Comparison of ENCODE assay signal across 32 mouse cellular contexts in the genomic region with DNA sequence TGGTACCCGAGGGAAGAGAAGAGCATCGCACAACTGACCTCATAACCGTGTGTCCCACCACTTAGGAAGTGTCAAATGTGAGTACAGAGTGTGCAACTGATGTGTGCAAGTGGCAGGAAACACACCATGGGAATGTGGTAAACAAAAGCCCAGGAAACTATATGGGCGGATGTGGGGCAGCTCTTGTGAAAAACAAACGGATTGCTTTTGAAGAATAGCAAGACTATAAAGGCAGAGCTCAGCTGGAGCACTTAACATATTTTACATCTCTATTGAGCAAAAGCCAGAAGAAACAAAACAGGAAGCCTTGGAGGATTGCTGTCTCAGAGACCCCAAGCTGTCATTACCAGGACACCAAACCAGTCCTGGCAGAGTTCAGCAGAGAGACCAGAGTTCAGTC. TPM values are rescaled to one million over a fixed set of nuclear protein-coding genes. Genes with fewer than 3 reads are reported as not detected.
A peak's percentile ranks its signal among the peaks of the same experiment; 100 is the strongest.
DNase-seq lines count a peak whose midpoint lies in the region; ATAC-seq and TF ChIP-seq lines count a peak whose summit lies in the region.
"Had no signal": no experiment of that assay in that cellular context is flagged by ENCODE, and none has a peak within 500 bp of the region (broad histone marks: within the 10 kb centered on the region; RNA-seq: fewer than 3 reads in every experiment).

No protein-coding gene starts in this region.

- peak; percentile 5 for DNase-seq in embryo, embryonic 10 days (ENCODE audit: low spot score)
- DNase-seq in embryo, embryonic 9.5 days (ENCODE audit: extremely low spot score), result no peak
- DNase-seq in thymus, adult 2 months, result peak; percentile 26
- no peak for DNase-seq in thymus, postnatal 4 days
- DNase-seq in right cerebral cortex, adult 2 months (ENCODE audit: low spot score in 2 of 2), result no peak
- no peak for DNase-seq in layer of hippocampus, adult 8-10 months (ENCODE audit: low spot score in 2 of 2)
- no peak for DNase-seq in gastrocnemius, adult 8-10 months (ENCODE audit: low spot score in 2 of 2)
- DNase-seq: adrenal gland, postnatal 14 days; cerebellum, adult 9-11 months; heart, postnatal 10 days; kidney, adult 11 months; kidney, postnatal 14 days; right cerebral cortex, postnatal 14 days had no signal

- no peaks in the 10 kb centered on the region for H3K36me3 ChIP-seq in thymus, adult 2 months (ENCODE audit: control insufficient read depth, insufficient read depth, low read length)
- H3K36me3 ChIP-seq: forebrain, embryonic 15.5 days; heart, embryonic 10.5 days; limb, embryonic 12.5 days; liver, embryonic 12.5 days; lung, embryonic 15.5 days; midbrain, embryonic 15.5 days; neural tube, embryonic 15.5 days had no signal

- WGBS in thymus, adult 2 months, result 23% methylated on average over 5 of the region's 5 CpGs

- H3K27ac ChIP-seq in thymus, adult 2 months (ENCODE audit: control insufficient read depth, insufficient read depth, low read length), result peak overlapping the region; percentile 41
- H3K27ac ChIP-seq: forebrain, embryonic 15.5 days; heart, embryonic 10.5 days; limb, embryonic 12.5 days; liver, embryonic 12.5 days; lung, embryonic 15.5 days; midbrain, embryonic 15.5 days; neural tube, embryonic 15.5 days had no signal

- TF ChIP-seq CTCF in thymus, adult 2 months (IDR thresholded peaks at IDR 0.05; ENCODE audit: borderline replicate concordance, control insufficient read depth, extremely low read depth, insufficient read depth, low read length, poor library complexity), result no peak

- H3K4me1 ChIP-seq in thymus, adult 2 months (replicated peaks; ENCODE audit: control insufficient read depth, insufficient read depth, low read length), result peaks cover 25% of the 10 kb centered on the region
- H3K4me1 ChIP-seq: forebrain, embryonic 15.5 days; heart, embryonic 10.5 days; limb, embryonic 12.5 days; liver, embryonic 12.5 days; lung, embryonic 15.5 days; midbrain, embryonic 15.5 days; neural tube, embryonic 15.5 days had no signal

- no peak overlapping the region for H3K4me3 ChIP-seq in thymus, adult 2 months (ENCODE audit: control insufficient read depth, insufficient read depth, low read length)
- H3K4me3 ChIP-seq: forebrain, embryonic 15.5 days; heart, embryonic 10.5 days; limb, embryonic 12.5 days; liver, embryonic 12.5 days; lung, embryonic 15.5 days; midbrain, embryonic 15.5 days; myocyte; neural tube, embryonic 15.5 days had no signal

- no peaks in the 10 kb centered on the region for H3K27me3 ChIP-seq in thymus, adult 2 months (ENCODE audit: control insufficient read depth, insufficient read depth, low read length)
- H3K27me3 ChIP-seq: forebrain, embryonic 15.5 days; limb, embryonic 12.5 days; liver, embryonic 12.5 days; lung, embryonic 15.5 days; midbrain, embryonic 15.5 days; neural tube, embryonic 15.5 days had no signal

- TF ChIP-seq POLR2A in thymus, adult 2 months (IDR thresholded peaks at IDR 0.05; ENCODE audit: control insufficient read depth, extremely low read depth, insufficient read depth, low read length, poor library complexity), result no peak

- peak; percentile 38; the same call in 1 of the 2 replicates for ATAC-seq in megakaryocyte, adult 5-6 weeks (ENCODE audit: poor library complexity, severe bottlenecking)
- ATAC-seq: activated CD4-positive, CD25-positive, alpha-beta regulatory T cell, adult 4 months; CD4-positive, CD25-positive, alpha-beta regulatory T cell, adult 4 months; forebrain, embryonic 15.5 days; liver, embryonic 12.5 days; midbrain, embryonic 15.5 days had no signal

RNA-seq across cellular contexts. Expression of a gene that starts 1.3 kb away (rescaled TPM):
- polyA plus RNA-seq in thymus, adult 2 months (2012; rRNA removed), result not detected in 2 replicates
- not detected in 2 replicates for total RNA-seq in megakaryocyte, adult 5-6 weeks (2015)
- not detected in 2 replicates for total RNA-seq in megakaryocyte, adult 5-6 weeks (2017)
- total RNA-seq in layer of hippocampus, adult 8-10 months (2022), result not detected
- not detected for total RNA-seq in gastrocnemius, adult 8-10 months (2022)
- total RNA-seq: adrenal gland, postnatal 14 days; gastrocnemius, postnatal 4 days; heart, postnatal 10 days; left cerebral cortex, adult 18-20 months; megakaryocyte-erythroid progenitor cell, adult 5-6 weeks had no signal
- polyA plus RNA-seq: activated CD4-positive, CD25-positive, alpha-beta regulatory T cell, adult 4 months; brain, embryonic 14.5 days; cortical plate, adult 2 months; embryonic facial prominence, embryonic 14.5 days; forebrain, embryonic 15.5 days; heart, embryonic 10.5 days; hindbrain, embryonic 11.5 days; limb, embryonic 12.5 days; liver, embryonic 12.5 days; lung, embryonic 15.5 days; midbrain, embryonic 15.5 days; myocyte; neural tube, embryonic 15.5 days; stomach, embryonic 16.5 days had no signal

RNA-seq across cellular contexts. Expression of a gene that starts 38.4 kb away (rescaled TPM):
- polyA plus RNA-seq in thymus, adult 2 months (2012; rRNA removed), result 44.6 and 53.6 TPM in 2 replicates
- 143 and 149 TPM in 2 replicates for total RNA-seq in megakaryocyte, adult 5-6 weeks (2015)
- total RNA-seq in megakaryocyte, adult 5-6 weeks (2017), result 97.9 and 104 TPM in 2 replicates
- total RNA-seq in layer of hippocampus, adult 8-10 months (2022), result 10 to 100 TPM; 59.2 to 68.1 (median 65.4) TPM
- total RNA-seq in gastrocnemius, adult 8-10 months (2022), result 10 to 100 TPM; 41.5 to 49.1 (median 45.6) TPM

Comparison
In these comparisons a context has a peak if more than half of its experiments do, and no peak if none do; other contexts are left out.
1. DNase-seq: peak in embryo, embryonic 10 days (single experiment) and thymus, adult 2 months (single experiment); none in embryo, embryonic 9.5 days (single experiment), thymus, postnatal 4 days (single experiment), right cerebral cortex, adult 2 months (0 of 2), layer of hippocampus, adult 8-10 months (0 of 2) and gastrocnemius, adult 8-10 months (0 of 2).